ENCODE assay signal across 8 mouse cellular contexts in genomic region chr9:65550079-65550831, GRCm38 (mm10). TPM values are rescaled to one million over a fixed set of nuclear protein-coding genes. Genes with fewer than 3 reads are reported as not detected.
DNase-seq lines count a peak whose midpoint lies in the region; ATAC-seq and TF ChIP-seq lines count a peak whose summit lies in the region.

No protein-coding gene starts in this region.

- peaks cover 5% of the 10 kb centered on the region; the same call in 1 of the 2 replicates for H3K36me3 ChIP-seq in heart, embryonic 12.5 days
- H3K36me3 ChIP-seq in limb, embryonic 14.5 days (ENCODE audit: control insufficient read depth, insufficient read depth, low read length): peaks cover 5% of the 10 kb centered on the region; the same call in 1 of the 2 replicates

- no peak overlapping the region for H3K4me2 ChIP-seq in heart, embryonic 12.5 days
- no peak overlapping the region for H3K4me2 ChIP-seq in limb, embryonic 14.5 days (replicated peaks; ENCODE audit: low read depth, low read length, severe bottlenecking)

- H3K9me3 ChIP-seq in heart, embryonic 12.5 days (replicated peaks): no peaks in the 10 kb centered on the region
- H3K9me3 ChIP-seq in limb, embryonic 14.5 days (ENCODE audit: control insufficient read depth, low read length): no peaks in the 10 kb centered on the region

- H3K4me1 ChIP-seq in heart, embryonic 12.5 days (replicated peaks): peaks cover 67% of the 10 kb centered on the region
- H3K4me1 ChIP-seq in bone marrow macrophage, adult 2 months (ENCODE audit: control insufficient read depth, insufficient read depth, low read length): peaks cover 91% of the 10 kb centered on the region
- peaks cover 34% of the 10 kb centered on the region for H3K4me1 ChIP-seq in limb, embryonic 14.5 days (ENCODE audit: control insufficient read depth, insufficient read depth, low read length)

- no peaks in the 10 kb centered on the region for H3K27me3 ChIP-seq in heart, embryonic 12.5 days (replicated peaks)
- no peaks in the 10 kb centered on the region for H3K27me3 ChIP-seq in limb, embryonic 14.5 days (ENCODE audit: control insufficient read depth, insufficient read depth, low read length)

- H3K9ac ChIP-seq in heart, embryonic 12.5 days: peak overlapping the region; percentile 47
- no peak overlapping the region for H3K9ac ChIP-seq in limb, embryonic 14.5 days (ENCODE audit: low read depth, low read length, severe bottlenecking)

- H3K4me3 ChIP-seq in heart, embryonic 12.5 days: no peak overlapping the region
- H3K4me3 ChIP-seq in bone marrow macrophage, adult 2 months (ENCODE audit: insufficient read depth, low read length): no peak overlapping the region
- H3K4me3 ChIP-seq in limb, embryonic 14.5 days (replicated peaks; ENCODE audit: low read length): no peak overlapping the region

- no peak for TF ChIP-seq CTCF in bone marrow macrophage, adult 2 months (IDR thresholded peaks at IDR 0.05; ENCODE audit: low read depth, low read length)

- H3K27ac ChIP-seq in heart, embryonic 12.5 days (ENCODE audit: poor library complexity, severe bottlenecking): peak overlapping the region; percentile 90
- H3K27ac ChIP-seq in bone marrow macrophage, adult 2 months (ENCODE audit: insufficient read depth, low read depth, low read length): peak overlapping the region; percentile 98
- H3K27ac ChIP-seq in limb, embryonic 14.5 days (replicated peaks; ENCODE audit: low read depth, low read length): peak overlapping the region; percentile 90

- no peak for DNase-seq in heart, adult 18-20 months
- peak; percentile 83 for DNase-seq in 3134 (ENCODE audit: extremely low read depth, insufficient read length, low spot score)
- DNase-seq in limb, embryonic 14.5 days (ENCODE audit: low spot score): no peak
- DNase-seq in urinary bladder, adult 18-20 months (ENCODE audit: low spot score in 2 of 2): no peak
- DNase-seq in adrenal gland, adult (ENCODE audit: inconsistent age in 2 of 2, low spot score in 1 of 2): no peak
- no peak for DNase-seq in cerebellum, adult 11-12 months

- ATAC-seq in heart, embryonic 12.5 days (ENCODE audit: insufficient number of reproducible peaks, low FRiP score): no peak
- ATAC-seq in limb, embryonic 14.5 days (ENCODE audit: low FRiP score, low read depth): no peak

- WGBS in heart, embryonic 12.5 days: 23% methylated on average over 7 of the region's 7 CpGs
- WGBS in limb, embryonic 14.5 days: 30% methylated on average over 7 of the region's 7 CpGs

- no peak for TF ChIP-seq POLR2A in bone marrow macrophage, adult 2 months (IDR thresholded peaks at IDR 0.05; ENCODE audit: borderline replicate concordance, low read depth, low read length)
- TF ChIP-seq POLR2A in limb, embryonic 14.5 days (IDR thresholded peaks at IDR 0.05; ENCODE audit: borderline replicate concordance, extremely low read depth, insufficient read depth, insufficient read length): no peak

RNA-seq across cellular contexts. Expression of gene Plekho2, which starts 29.6 kb away (rescaled TPM):
- polyA plus RNA-seq in heart, embryonic 12.5 days (2016; fragmentation: Nextera tagmentation; extraction: Ambion mirVana): 14.0 and 14.9 TPM in 2 replicates
- total RNA-seq in heart, adult 18-20 months (2021): 1 to 10 TPM; 8.8 to 9.3 TPM
- 193 and 213 TPM in 2 replicates for polyA plus RNA-seq in bone marrow macrophage, adult 2 months (2012; ENCODE audit: insufficient read depth, insufficient read length, missing spikeins)
- 14.2 and 17.1 TPM in 2 replicates for polyA plus RNA-seq in limb, embryonic 14.5 days (2012; rRNA removed)
- polyA plus RNA-seq in limb, embryonic 14.5 days (2014; fragmentation: Nextera tagmentation; extraction: Ambion mirVana): 14.4 and 14.7 TPM in 2 replicates

RNA-seq across cellular contexts. Expression of gene Ankdd1a, which starts 30.3 kb away (rescaled TPM):
- not detected in 2 replicates for polyA plus RNA-seq in heart, embryonic 12.5 days (2016; fragmentation: Nextera tagmentation; extraction: Ambion mirVana)
- total RNA-seq in heart, adult 18-20 months (2021): not detected
- 4.1 and 6.4 TPM in 2 replicates for polyA plus RNA-seq in bone marrow macrophage, adult 2 months (2012; ENCODE audit: insufficient read depth, insufficient read length, missing spikeins)
- polyA plus RNA-seq in limb, embryonic 14.5 days (2012; rRNA removed): 0.08 TPM in 1 of 2 replicates, not detected in the other
- polyA plus RNA-seq in limb, embryonic 14.5 days (2014; fragmentation: Nextera tagmentation; extraction: Ambion mirVana): not detected in 2 replicates

RNA-seq across cellular contexts. Expression of gene Pif1, which starts 36.7 kb away (rescaled TPM):
- 12.4 and 14.4 TPM in 2 replicates for polyA plus RNA-seq in heart, embryonic 12.5 days (2016; fragmentation: Nextera tagmentation; extraction: Ambion mirVana)
- total RNA-seq in heart, adult 18-20 months (2021): not detected
- 3.8 and 4.4 TPM in 2 replicates for polyA plus RNA-seq in bone marrow macrophage, adult 2 months (2012; ENCODE audit: insufficient read depth, insufficient read length, missing spikeins)
- 16.2 and 19.2 TPM in 2 replicates for polyA plus RNA-seq in limb, embryonic 14.5 days (2012; rRNA removed)
- polyA plus RNA-seq in limb, embryonic 14.5 days (2014; fragmentation: Nextera tagmentation; extraction: Ambion mirVana): 7.2 and 9.6 TPM in 2 replicates

Comparison
In these comparisons a context has a peak if more than half of its experiments do, and no peak if none do; other contexts are left out.
1. RNA of gene Plekho2, which starts 29.6 kb away (polyA plus RNA-seq): 193 to 213 TPM in bone marrow macrophage, adult 2 months; 14.0 to 14.9 TPM in heart, embryonic 12.5 days and 14.2 to 17.1 TPM in limb, embryonic 14.5 days; every median in the first group is over 10 times any median in the second.
2. Peak in every context shown above with its lines, with median percentiles within 50 percentile points of each other: H3K27ac ChIP-seq.